Mouse (Mus musculus) limb, embryonic 10.5 days (tissue): ENCODE results near the gene Obox6. TPM values are rescaled to one million over a fixed set of nuclear protein-coding genes. Genes with fewer than 3 reads are reported as not detected.

ENCODE experiments used
- DNase-seq: peaks from one replicate; pipeline ENCODE4 v3.0.0-alpha.2; 2017; ENCODE audit warnings: low spot score
- H3K27ac ChIP-seq: fragments of 300-500 bp; sonication (generic); 2 replicates; pipeline ENCODE4 v1.5.1; 2016; ENCODE audit warnings: mild to moderate bottlenecking
- H3K27me3 ChIP-seq: fragments of 300-500 bp; sonication (generic); 2 replicates; pipeline ENCODE4 v1.6.1; 2016; ENCODE audit warnings: low read depth, mild to moderate bottlenecking; ENCODE audit not compliant: poor library complexity, severe bottlenecking
- H3K36me3 ChIP-seq: fragments of 300-500 bp; sonication (generic); 2 replicates; pipeline ENCODE4 v1.6.1; 2016; ENCODE audit warnings: mild to moderate bottlenecking, moderate library complexity
- H3K4me1 ChIP-seq: fragments of 300-500 bp; sonication (generic); 2 replicates; pipeline ENCODE4 v1.6.1; 2016
- H3K4me3 ChIP-seq: fragments of 300-500 bp; sonication (generic); 2 replicates; pipeline ENCODE4 v1.5.1; 2016; ENCODE audit warnings: mild to moderate bottlenecking, moderate library complexity
- H3K9me3 ChIP-seq: fragments of 300-500 bp; sonication (generic); replicated peaks from 2 replicates; pipeline ENCODE4 v1.6.1; 2016; ENCODE audit warnings: mild to moderate bottlenecking
- WGBS: fragments of 180-500 bp; shearing (Covaris S2); methylation state at CpG from one replicate; pipeline ENCODE4 v1.1.7; 2016; 5-methylcytosine and 5-hydroxymethylcytosine counted together
- polyA plus RNA-seq: library from polyadenylated mRNA; unstranded; fragments of >200 nt; fragmentation: Nextera tagmentation; extraction: Ambion mirVana; gene quantifications from 2 replicates; pipeline ENCODE4 v1.2.1, GENCODE M21; 2016

Obox6 gene
- polyA plus RNA-seq: not detected in 2 replicates

- DNase-seq: no peak
- Histone ChIP-seq H3K27ac (no peak within 1 kb of the TSS), H3K4me3 (no peak within 1 kb of the TSS), H3K4me1 (no peaks in the 10 kb centered on the region), H3K36me3 (no peaks in the 10 kb centered on the region), H3K27me3 (no peaks in the 10 kb centered on the region), H3K9me3 (0 out of 2 replicates have a peak, but pooled peaks cover 5% of the 10 kb centered on the region)
- WGBS: 89% methylated on average over 3 of the region's 3 CpGs
Measured at GRCm38 (mm10) chr7:15839578-15839977, at the start of gene Obox6. Gene Obox6, minus strand, starts transcription at chr7:15839678.

- 90% methylated on average over 2 of the region's 2 CpGs for WGBS
- Histone ChIP-seq H3K4me3 (no peak overlapping the region), H3K27ac (no peak overlapping the region), H3K4me1 (no peaks in the 10 kb centered on the region), H3K9me3 (no peaks in the 10 kb centered on the region), H3K27me3 (no peaks in the 10 kb centered on the region), H3K36me3 (no peaks in the 10 kb centered on the region)
- DNase-seq: no peak
Measured at GRCm38 (mm10) chr7:15884127-15884526, 44.6 kb upstream of the Obox6 start.

GRCm38 (mm10) chr7:15882317-15882716 is 42.8 kb upstream of the Obox6 start, which contains the start of gene Crxos:
Gene Crxos, plus strand, starts transcription at chr7:15882617.
- Histone ChIP-seq H3K9me3 (no peaks in the 10 kb centered on the region), H3K36me3 (no peaks in the 10 kb centered on the region), H3K27ac (no peak within 1 kb of the TSS), H3K27me3 (no peaks in the 10 kb centered on the region), H3K4me3 (no peak within 1 kb of the TSS), H3K4me1 (no peaks in the 10 kb centered on the region)
- WGBS: 94% methylated on average over 2 of the region's 2 CpGs
- DNase-seq: no peak

GRCm38 (mm10) chr7:15881831-15882230 is 42.4 kb upstream of the Obox6 start:
- H3K27ac ChIP-seq: no peak overlapping the region
- no peaks in the 10 kb centered on the region for H3K36me3 ChIP-seq
- H3K9me3 ChIP-seq: no peaks in the 10 kb centered on the region
- WGBS: 77% methylated on average over 3 of the region's 3 CpGs
- no peak overlapping the region for H3K4me3 ChIP-seq
- no peaks in the 10 kb centered on the region for H3K4me1 ChIP-seq
- H3K27me3 ChIP-seq: no peaks in the 10 kb centered on the region
- DNase-seq: no peak

- no peak overlapping the region for H3K27ac ChIP-seq
- H3K4me3 ChIP-seq: no peak overlapping the region
- H3K4me1 ChIP-seq: no peaks in the 10 kb centered on the region
- WGBS: 25% methylated on average over 7 of the region's 7 CpGs
- no peaks in the 10 kb centered on the region for H3K27me3 ChIP-seq
- H3K9me3 ChIP-seq: no peaks in the 10 kb centered on the region
- H3K36me3 ChIP-seq: no peaks in the 10 kb centered on the region
- no peak for DNase-seq
Measured at GRCm38 (mm10) chr7:15881388-15881787, 41.9 kb upstream of the Obox6 start.

GRCm38 (mm10) chr7:15879756-15880155 is 40.3 kb upstream of the Obox6 start, which contains the start of gene Crx:
Gene Crx, minus strand, starts transcription at chr7:15879968.
- Histone ChIP-seq H3K27me3 (no peaks in the 10 kb centered on the region), H3K4me3 (no peak within 1 kb of the TSS), H3K36me3 (no peaks in the 10 kb centered on the region), H3K9me3 (no peaks in the 10 kb centered on the region), H3K27ac (no peak within 1 kb of the TSS), H3K4me1 (no peaks in the 10 kb centered on the region)
- DNase-seq: no peak
- WGBS: 42% methylated on average over 4 of the region's 4 CpGs

- Histone ChIP-seq H3K9me3 (no peaks in the 10 kb centered on the region), H3K27me3 (no peaks in the 10 kb centered on the region), H3K4me1 (no peaks in the 10 kb centered on the region), H3K27ac (no peak overlapping the region), H3K4me3 (no peak overlapping the region), H3K36me3 (no peaks in the 10 kb centered on the region)
- 81% methylated on average over 4 of the region's 4 CpGs for WGBS
- DNase-seq: no peak
Measured at GRCm38 (mm10) chr7:15864104-15864503, 24.6 kb upstream of the Obox6 start.

- Histone ChIP-seq H3K27ac (no peak overlapping the region), H3K36me3 (no peaks in the 10 kb centered on the region), H3K27me3 (no peaks in the 10 kb centered on the region), H3K9me3 (no peaks in the 10 kb centered on the region), H3K4me1 (no peaks in the 10 kb centered on the region), H3K4me3 (no peak overlapping the region)
- no peak for DNase-seq
- WGBS: 39% methylated on average over 2 of the region's 2 CpGs
Measured at GRCm38 (mm10) chr7:15859657-15860056, 20.2 kb upstream of the Obox6 start.

Other genes starting within 250 kb of the Obox6 start
- gene Obox3, start 199.8 kb downstream of the Obox6 start, polyA plus RNA-seq: not detected in 2 replicates
- gene Obox5, start 89.5 kb downstream of the Obox6 start, polyA plus RNA-seq: not detected in 2 replicates
- gene Crx, start 40.3 kb upstream of the Obox6 start, polyA plus RNA-seq: not detected in 2 replicates
- not detected in 2 replicates for gene Crxos, start 42.9 kb upstream of the Obox6 start, polyA plus RNA-seq
- gene Selenow, start 82.7 kb upstream of the Obox6 start, polyA plus RNA-seq: 654 and 733 TPM in 2 replicates
- gene Nop53, start 106.4 kb upstream of the Obox6 start, polyA plus RNA-seq: 173 and 203 TPM in 2 replicates
- 10.1 and 10.4 TPM in 2 replicates for gene Ehd2, start 127.9 kb upstream of the Obox6 start, polyA plus RNA-seq
- 10.6 and 10.8 TPM in 2 replicates for gene Bicra, start 208.2 kb upstream of the Obox6 start, polyA plus RNA-seq
- gene Zfp541, start 222.1 kb upstream of the Obox6 start, polyA plus RNA-seq: 0.05 TPM in 1 of 2 replicates, not detected in the other